Mouse (Mus musculus) G1E (cell line): ENCODE results near the gene Kank1. TPM values are rescaled to one million over a fixed set of nuclear protein-coding genes. Genes with fewer than 3 reads are reported as not detected.

Source experiments
- ATAC-seq: 2 replicates; pipeline ENCODE4 v1.8.0; 2016; ENCODE audit warnings: mild to moderate bottlenecking; ENCODE audit not compliant: insufficient number of reproducible peaks, poor library complexity, low FRiP score, severe bottlenecking; ENCODE audit errors: extremely low read depth
- DNase-seq: peaks from one replicate; pipeline ENCODE4 v3.0.0; 2012; ENCODE audit warnings: low spot score
- H3K27me3 ChIP-seq: 2 replicates; pipeline ENCODE4 v1.6.1; 2012; ENCODE audit warnings: mild to moderate bottlenecking, low read length, inconsistent platforms; ENCODE audit not compliant: insufficient read depth
- H3K36me3 ChIP-seq: replicated peaks from 2 replicates; pipeline ENCODE3; 2012; ENCODE audit warnings: mild to moderate bottlenecking, inconsistent platforms
- H3K4me1 ChIP-seq: 2 replicates; pipeline ENCODE4 v1.6.1; 2012; ENCODE audit warnings: low read depth, low read length, inconsistent platforms, mixed read lengths; ENCODE audit not compliant: insufficient read depth
- H3K4me3 ChIP-seq: 2 replicates; pipeline ENCODE4 v1.5.1; 2012; ENCODE audit warnings: low read depth, mild to moderate bottlenecking, inconsistent platforms, low read length, moderate library complexity, mixed read lengths
- H3K9me3 ChIP-seq: replicated peaks from 2 replicates; pipeline ENCODE4 v1.6.1; 2012; ENCODE audit warnings: inconsistent platforms
- CTCF ChIP-seq: IDR thresholded peaks from 2 replicates; pipeline ENCODE4 v1.5.1; 2012; ENCODE audit warnings: low read depth, low read length, inconsistent platforms, mixed read lengths
- GATA1 ChIP-seq: IDR thresholded peaks from 2 replicates; pipeline ENCODE4 v1.6.1; 2012; ENCODE audit warnings: borderline replicate concordance, low read length, inconsistent platforms, mixed read lengths
- GATA2 ChIP-seq: IDR thresholded peaks from 2 replicates; pipeline ENCODE4 v1.6.1; 2012; ENCODE audit warnings: low read depth, low read length, inconsistent platforms, borderline replicate concordance
- POLR2AphosphoS5 ChIP-seq: IDR thresholded peaks from 2 replicates; pipeline ENCODE4 v1.6.1; 2012; ENCODE audit warnings: low read depth, low read length, inconsistent platforms; ENCODE audit not compliant: insufficient replicate concordance
- TAL1 ChIP-seq: conservative IDR thresholded peaks from 2 replicates; pipeline ENCODE4 v1.6.1; 2012; ENCODE audit warnings: low read depth, low read length, inconsistent platforms, mixed read lengths
- polyA plus RNA-seq: library from polyadenylated mRNA; stranded (reverse); fragments of >175 nt; gene quantifications from 2 replicates; pipeline ENCODE4 v1.2.3, GENCODE M21; 2012
- total RNA-seq, 2 experiments: library from RNA; stranded (forward) in 1 of 2; stranded (reverse) in 1 of 2; fragments of 200-1000 nt in 1 of 2; fragments of >200 nt in 1 of 2; fragmentation: Nextera tagmentation in 1 of 2; gene quantifications; 2 replicates each; pipeline ENCODE4 v1.2.3; 2014 to 2017

The Kank1 gene
- total and polyA plus RNA-seq, 3 experiments: 0.22 TPM; not detected in 2

DNA sequence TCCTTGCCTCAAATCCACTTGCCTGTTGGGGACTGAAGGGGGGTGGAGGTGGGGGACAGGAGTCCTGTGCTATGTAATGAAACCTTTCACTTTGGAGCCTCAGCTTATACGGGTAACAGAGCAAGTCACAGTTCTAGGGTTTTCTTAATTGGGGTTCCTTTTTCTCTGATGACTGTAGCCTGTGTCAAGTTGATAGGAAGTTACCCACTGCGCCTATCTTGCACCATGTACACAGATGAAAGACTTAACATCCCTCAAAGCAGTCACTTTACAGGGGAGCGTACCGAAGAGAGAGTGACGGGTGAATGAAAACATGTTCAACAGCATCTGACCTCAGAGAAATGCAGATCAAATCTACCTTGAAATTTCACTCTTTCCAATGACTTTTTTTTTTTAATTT, 109.2 kb downstream of the Kank1 start:
- TF ChIP-seq CTCF (no peak), TAL1 (no peak), GATA2 (no peak), GATA1 (no peak), POLR2AphosphoS5 (no peak)
- Histone ChIP-seq H3K4me1 (no peaks in the 10 kb centered on the region), H3K36me3 (no peaks in the 10 kb centered on the region), H3K27me3 (no peaks in the 10 kb centered on the region), H3K9me3 (peaks cover 52% of the 10 kb centered on the region), H3K4me3 (no peak overlapping the region)
- no peak for DNase-seq
- ATAC-seq: no peak

DNA sequence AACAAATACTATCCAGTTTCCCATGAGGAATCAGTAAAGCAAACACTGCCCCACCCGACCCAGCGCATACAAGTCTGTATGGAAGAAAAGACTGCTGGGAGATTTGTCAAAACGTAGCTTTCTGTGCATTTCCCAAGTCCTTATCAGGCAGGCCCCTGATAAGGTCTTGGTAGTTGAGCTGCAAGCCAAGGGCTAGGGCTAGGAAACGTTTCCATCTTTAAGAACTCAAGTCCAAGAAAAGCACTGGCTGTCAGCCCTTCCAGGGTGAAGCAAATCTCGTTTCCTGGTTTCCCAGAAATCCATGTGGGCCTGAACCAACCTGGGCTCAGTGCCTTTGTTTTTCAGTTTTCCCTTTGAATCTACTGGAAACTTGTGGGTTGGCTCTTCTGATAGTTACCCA, 110.7 kb downstream of the Kank1 start:
- DNase-seq (no peak), ATAC-seq (no peak)

DNA sequence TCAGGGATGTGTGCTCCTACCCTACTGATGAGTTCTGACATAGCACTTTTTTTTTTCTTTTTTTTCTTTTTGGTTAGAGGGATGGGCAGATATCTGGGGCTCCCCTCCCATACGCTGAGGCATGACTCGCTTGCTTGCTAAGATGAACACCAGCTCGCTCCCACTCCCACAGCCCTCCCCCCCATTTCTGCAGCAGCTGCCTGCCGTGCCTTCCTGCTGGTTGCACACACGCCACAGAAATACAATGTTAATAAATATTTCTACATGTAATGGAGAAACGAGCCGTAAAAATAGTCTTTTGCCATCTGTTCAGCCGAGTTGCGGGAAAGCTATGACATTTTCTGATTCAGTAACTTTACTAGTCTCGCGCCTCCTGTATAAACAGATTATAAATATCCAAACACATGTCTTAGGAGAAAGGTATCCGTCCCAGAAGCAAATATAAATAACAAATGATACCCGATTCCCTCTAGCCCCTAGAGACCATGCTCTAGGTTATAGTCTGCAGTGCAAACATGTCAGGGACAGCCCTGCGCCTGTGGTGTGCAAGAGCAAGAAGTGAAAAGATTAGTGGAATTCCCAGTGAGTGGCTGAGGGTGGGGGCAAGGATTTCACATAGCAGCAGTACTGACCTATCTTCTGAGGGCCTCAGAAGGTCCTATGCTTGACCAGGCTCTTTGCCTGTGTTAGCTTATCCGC, 114.6 kb downstream of the Kank1 start:
- H3K4me1 ChIP-seq: no peaks in the 10 kb centered on the region
- no peak overlapping the region for H3K4me3 ChIP-seq
- TF ChIP-seq CTCF: no peak
- no peak for TF ChIP-seq POLR2AphosphoS5
- TF ChIP-seq TAL1: no peak
- no peak for TF ChIP-seq GATA2
- TF ChIP-seq GATA1: no peak
- no peaks in the 10 kb centered on the region for H3K27me3 ChIP-seq
- H3K36me3 ChIP-seq: no peaks in the 10 kb centered on the region
- ATAC-seq: no peak
- DNase-seq: no peak
- peaks cover 56% of the 10 kb centered on the region for H3K9me3 ChIP-seq

More for the DNA sequence above, 110.7 kb downstream of the Kank1 start:
- no peaks in the 10 kb centered on the region for H3K4me1 ChIP-seq
- no peaks in the 10 kb centered on the region for H3K27me3 ChIP-seq
- no peak overlapping the region for H3K4me3 ChIP-seq
- no peak for TF ChIP-seq GATA2
- TF ChIP-seq POLR2AphosphoS5: no peak
- TF ChIP-seq TAL1: no peak
- no peak for TF ChIP-seq CTCF
- no peak for TF ChIP-seq GATA1
- H3K9me3 ChIP-seq: peaks cover 56% of the 10 kb centered on the region
- H3K36me3 ChIP-seq: no peaks in the 10 kb centered on the region

DNA sequence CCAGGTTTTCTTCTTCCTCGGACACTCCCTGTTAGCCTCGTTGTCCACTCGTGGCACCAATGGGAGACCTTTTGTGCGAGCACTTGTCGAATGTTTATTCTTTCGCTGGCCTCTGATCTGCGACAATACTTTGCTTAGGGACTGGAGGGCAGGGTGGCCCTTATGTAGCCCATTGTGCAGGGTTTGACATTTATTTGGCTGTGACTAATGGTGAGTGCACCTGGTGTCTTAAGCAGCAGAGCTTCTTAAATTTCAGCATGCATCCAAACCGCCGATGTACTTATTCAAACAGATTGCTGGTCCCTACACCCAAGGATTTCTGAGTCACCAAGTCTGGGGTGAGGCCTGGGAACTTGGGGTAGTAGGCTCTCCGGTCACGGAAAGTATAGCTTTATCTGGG, 120.3 kb downstream of the Kank1 start:
- H3K4me1 ChIP-seq: no peaks in the 10 kb centered on the region
- no peaks in the 10 kb centered on the region for H3K27me3 ChIP-seq
- H3K36me3 ChIP-seq: no peaks in the 10 kb centered on the region
- peaks cover 69% of the 10 kb centered on the region for H3K9me3 ChIP-seq
- TF ChIP-seq POLR2AphosphoS5 (no peak), TAL1 (no peak), GATA2 (no peak), GATA1 (no peak), CTCF (no peak)
- DNase-seq (no peak), ATAC-seq (no peak)
- no peak overlapping the region for H3K4me3 ChIP-seq

DNA sequence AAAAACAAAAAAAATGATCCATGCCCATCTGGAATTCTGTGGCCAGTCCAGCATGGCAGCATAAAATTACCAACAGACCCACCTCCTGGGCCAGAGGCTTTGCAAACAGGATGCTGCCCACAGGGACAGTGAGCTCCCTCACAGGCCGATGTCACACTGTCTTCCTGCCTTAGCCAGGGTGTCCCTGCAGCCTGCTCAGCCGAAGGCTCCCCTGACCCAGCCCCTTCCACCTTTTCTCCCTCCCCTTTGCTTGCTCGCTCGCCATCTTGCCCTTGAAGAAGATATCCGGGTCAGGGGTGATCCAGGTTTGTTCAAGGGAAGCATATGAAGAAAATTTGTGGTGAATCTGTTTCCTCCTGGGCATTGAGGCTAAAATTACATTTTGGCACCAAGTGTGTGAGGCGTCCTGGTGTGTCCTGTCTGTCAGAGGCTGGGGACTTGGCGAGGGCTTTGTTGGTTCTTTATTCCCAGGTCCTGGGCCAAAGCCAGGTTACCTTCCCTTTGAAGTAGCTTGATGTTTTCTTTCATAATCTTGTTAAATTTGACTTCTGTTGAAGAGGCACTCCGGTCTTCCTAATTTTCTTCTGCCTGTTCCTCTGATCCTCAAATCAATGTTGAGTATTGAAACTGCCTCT, 121.8 kb downstream of the Kank1 start:
- H3K4me1 ChIP-seq: no peaks in the 10 kb centered on the region
- H3K4me3 ChIP-seq: no peak overlapping the region
- H3K36me3 ChIP-seq: no peaks in the 10 kb centered on the region
- no peak for ATAC-seq
- no peaks in the 10 kb centered on the region for H3K27me3 ChIP-seq
- TF ChIP-seq GATA1 (no peak), CTCF (no peak), POLR2AphosphoS5 (no peak), GATA2 (no peak), TAL1 (no peak)
- no peak for DNase-seq
- peaks cover 69% of the 10 kb centered on the region for H3K9me3 ChIP-seq

DNA sequence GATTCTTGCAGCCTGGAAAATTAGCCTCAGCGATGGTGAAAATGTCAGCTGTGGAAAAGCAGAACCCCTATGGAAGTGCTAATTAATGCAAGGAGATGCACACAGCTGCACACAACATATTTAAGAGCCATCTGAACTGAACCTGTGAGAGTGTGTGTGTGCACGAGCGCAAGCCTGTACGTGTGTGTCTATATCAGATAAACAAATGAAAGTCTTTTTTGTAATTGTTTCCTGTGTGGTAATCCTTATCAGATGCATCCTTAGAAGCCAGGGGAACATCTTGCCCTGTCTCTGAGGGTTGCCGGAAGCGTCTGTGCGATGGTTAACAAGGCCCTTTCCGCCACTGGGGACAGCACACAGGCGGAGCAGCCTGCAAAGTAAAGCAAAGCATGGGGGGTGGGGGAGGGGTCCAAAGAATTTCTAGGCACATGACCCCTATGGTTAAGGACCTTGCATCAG, 123.8 kb downstream of the Kank1 start:
- TF ChIP-seq CTCF: no peak
- TF ChIP-seq GATA2: no peak
- TF ChIP-seq GATA1: no peak
- TF ChIP-seq POLR2AphosphoS5: no peak
- no peak for TF ChIP-seq TAL1
- H3K27me3 ChIP-seq: no peaks in the 10 kb centered on the region
- H3K36me3 ChIP-seq: no peaks in the 10 kb centered on the region
- peaks cover 66% of the 10 kb centered on the region for H3K9me3 ChIP-seq
- H3K4me3 ChIP-seq: no peak overlapping the region
- no peaks in the 10 kb centered on the region for H3K4me1 ChIP-seq
- DNase-seq (no peak), ATAC-seq (no peak)
